ENCODE assay signal across 16 mouse cellular contexts in the genomic region with DNA sequence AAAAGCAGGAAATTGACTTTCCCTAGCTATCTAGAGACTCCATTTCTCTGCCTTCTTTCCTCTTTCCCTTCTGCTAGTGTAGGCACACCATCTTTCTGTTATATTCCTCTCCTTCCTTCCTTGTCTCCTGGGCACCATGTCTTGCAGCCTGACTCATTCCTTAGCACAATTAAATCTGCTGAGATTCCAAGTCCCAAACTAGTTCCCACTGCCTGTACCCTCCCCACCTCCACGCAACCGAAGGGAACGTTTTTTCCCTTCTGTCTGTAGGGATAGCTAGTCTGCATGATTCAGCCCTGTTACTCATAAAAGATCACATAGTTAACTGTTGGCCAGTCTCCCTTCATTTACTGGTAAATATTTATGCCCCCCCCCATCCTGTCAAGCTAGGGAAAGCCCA.
"Had no signal": no experiment of that assay in that cellular context is flagged by ENCODE, and none has a peak within 500 bp of the region (broad histone marks: within the 10 kb centered on the region; RNA-seq: fewer than 3 reads in every experiment).

No protein-coding gene starts in this region.

- H3K27me3 ChIP-seq: neural tube, embryonic 13.5 days had no signal

- H3K9me3 ChIP-seq: limb, embryonic 10.5 days; midbrain, embryonic 10.5 days; neural tube, embryonic 13.5 days had no signal

- H3K4me2 ChIP-seq: liver, embryonic 11.5 days; lung, embryonic 14.5 days; neural tube, embryonic 13.5 days had no signal

- H3K9ac ChIP-seq: lung, embryonic 14.5 days; neural tube, embryonic 13.5 days had no signal

- H3K36me3 ChIP-seq: limb, embryonic 10.5 days; midbrain, embryonic 10.5 days; neural tube, embryonic 13.5 days had no signal

- DNase-seq: kidney, adult 11 months; kidney, adult 9 months; kidney, postnatal 4 days; lung, embryonic 14.5 days; lung, postnatal 10 days; lung, postnatal 4 days; midbrain, embryonic 14.5 days; retina, postnatal 1 day; thymus, postnatal 4 days had no signal

- H3K4me3 ChIP-seq: layer of hippocampus, adult 2 months; limb, embryonic 10.5 days; midbrain, embryonic 10.5 days; neural tube, embryonic 13.5 days had no signal

- H3K4me1 ChIP-seq: limb, embryonic 10.5 days had no signal

- H3K27ac ChIP-seq: kidney, postnatal 0 days; layer of hippocampus, adult 2 months; limb, embryonic 10.5 days; midbrain, embryonic 10.5 days; neural tube, embryonic 13.5 days; stomach, postnatal 0 days had no signal
